Mouse (Mus musculus) gastrocnemius, postnatal 14 days (tissue): ENCODE data around the gene Pvalb. TPM values are rescaled to one million over a fixed set of nuclear protein-coding genes. Genes with fewer than 3 reads are reported as not detected.

Source experiments
- DNase-seq: peaks from one replicate; pipeline ENCODE4 v3.0.0; 2021; ENCODE audit warnings: mixed read lengths
- intact Hi-C: fragments of 180-260 bp; cut with DNase I; formaldehyde crosslinking; loops from one replicate; pipeline ENCODE4 v1.15.1; 2025; ENCODE audit warnings: low total_unique reads
- total RNA-seq, 2 experiments: library from RNA; stranded (reverse); gene quantifications; 2 replicates each; pipeline ENCODE4 v1.2.3; 2021

Pvalb gene
- total RNA-seq, 2 experiments from 2014 or later, result 19,167 to 21,154 TPM

GRCm38 (mm10) chr15:78205192-78205591, 1.0 kb downstream of the Pvalb start:
- intact Hi-C loops, result no loop called here
- DNase-seq, result peak; percentile 82

- intact Hi-C loops, result no loop called here
- peak; percentile 64 for DNase-seq
Measured at GRCm38 (mm10) chr15:78204053-78204847, 1.9 kb downstream of the Pvalb start.

GRCm38 (mm10) chr15:78195096-78195880, 10.9 kb downstream of the Pvalb start:
- DNase-seq, result peak; percentile 66

GRCm38 (mm10) chr15:78194320-78194719, 11.9 kb downstream of the Pvalb start:
- peak; percentile 5 for DNase-seq
- intact Hi-C loops, result no loop called here

More at GRCm38 (mm10) chr15:78195096-78195880, 10.9 kb downstream of the Pvalb start:
- intact Hi-C loops, result no loop called here

- intact Hi-C loops, result no loop called here
Measured at GRCm38 (mm10) chr15:78189636-78190035, 16.6 kb downstream of the Pvalb start.

GRCm38 (mm10) chr15:78188546-78188945, 17.7 kb downstream of the Pvalb start:
- DNase-seq, result no peak
- intact Hi-C loops, result no loop called here

More at GRCm38 (mm10) chr15:78189636-78190035, 16.6 kb downstream of the Pvalb start:
- no peak for DNase-seq

GRCm38 (mm10) chr15:78186906-78187305, 19.3 kb downstream of the Pvalb start:
- intact Hi-C loops, result no loop called here

GRCm38 (mm10) chr15:78185609-78186008, 20.6 kb downstream of the Pvalb start:
- intact Hi-C loops, result no loop called here
- no peak for DNase-seq

More at GRCm38 (mm10) chr15:78186906-78187305, 19.3 kb downstream of the Pvalb start:
- DNase-seq, result no peak

- peak; percentile 58 for DNase-seq
- intact Hi-C loops, result loop anchor here (5.0 kb wide), 1 partner anchor 152 kb away; no protein-coding TSS in a partner anchor
Measured at GRCm38 (mm10) chr15:78184855-78185254, 21.3 kb downstream of the Pvalb start.

- intact Hi-C loops, result loop anchor here (5.0 kb wide), 1 partner anchor 155 kb away; no protein-coding TSS in a partner anchor
- DNase-seq, result peak; percentile 53
Measured at GRCm38 (mm10) chr15:78181701-78182405, 24.3 kb downstream of the Pvalb start.

- intact Hi-C loops, result loop anchor here (5.0 kb wide), 2 partner anchors 68 to 158 kb away; no protein-coding TSS in a partner anchor
- no peak for DNase-seq
Measured at GRCm38 (mm10) chr15:78179775-78180174, 26.4 kb downstream of the Pvalb start.

GRCm38 (mm10) chr15:78178397-78178796, 27.8 kb downstream of the Pvalb start:
- intact Hi-C loops, result loop anchor here (5.0 kb wide), 1 partner anchor 69 kb away; no protein-coding TSS in a partner anchor
- peak; percentile 78 for DNase-seq

GRCm38 (mm10) chr15:78177257-78177656, 28.9 kb downstream of the Pvalb start:
- intact Hi-C loops, result loop anchor here (5.0 kb wide), 1 partner anchor 70 kb away; no protein-coding TSS in a partner anchor
- DNase-seq, result no peak

GRCm38 (mm10) chr15:78174887-78175245, 31.3 kb downstream of the Pvalb start:
- DNase-seq, result no peak
- intact Hi-C loops, result loop anchor here (5.0 kb wide), 1 partner anchor 72 kb away; no protein-coding TSS in a partner anchor

GRCm38 (mm10) chr15:78173972-78174886, 32.0 kb downstream of the Pvalb start, which contains the start of gene Ift27:
TSS of gene Ift27 (minus strand) at chr15:78174107.
- DNase-seq, result peak; percentile 97
- intact Hi-C loops, result no loop called here

- DNase-seq, result no peak
- intact Hi-C loops, result no loop called here
Measured at GRCm38 (mm10) chr15:78172899-78173817, 33.0 kb downstream of the Pvalb start.

GRCm38 (mm10) chr15:78172256-78172898, 33.8 kb downstream of the Pvalb start:
- DNase-seq, result no peak
- intact Hi-C loops, result no loop called here
